Mouse (Mus musculus) CH12.LX (cell line): ENCODE results near the gene Atg16l1. TPM values are rescaled to one million over a fixed set of nuclear protein-coding genes. Genes with fewer than 3 reads are reported as not detected.

Source experiments
- DNase-seq: peaks from one replicate; pipeline ENCODE4 v3.0.0-alpha.2; 2013; ENCODE audit errors: extremely low read depth
- H3K27ac ChIP-seq: 2 replicates; pipeline ENCODE4 v1.5.1; 2012; ENCODE audit warnings: low read depth, mild to moderate bottlenecking, control low read depth, moderate library complexity; ENCODE audit not compliant: insufficient read depth
- H3K27me3 ChIP-seq: replicated peaks from 2 replicates; pipeline ENCODE3; 2012; ENCODE audit warnings: inconsistent platforms
- H3K36me3 ChIP-seq, 2 experiments: replicated peaks in 1 of 2; 2 replicates each; pipeline versions ENCODE3 to v1.6.1; 2012; ENCODE audit warnings: inconsistent platforms in 1 of 2, low read length in 1 of 2, mild to moderate bottlenecking in 1 of 2, mixed read lengths in 1 of 2, moderate library complexity in 1 of 2; ENCODE audit not compliant: control insufficient read depth in 1 of 2, insufficient read depth in 1 of 2
- H3K4me1 ChIP-seq, 2 experiments: 2 replicates each; pipeline ENCODE4 v1.6.1; 2012; ENCODE audit warnings: inconsistent platforms in 1 of 2, moderate library complexity in 1 of 2; ENCODE audit not compliant: insufficient read depth in 2 of 2, control insufficient read depth in 1 of 2
- H3K4me2 ChIP-seq: 2 replicates; pipeline ENCODE4 v1.6.1; 2012; ENCODE audit warnings: low read depth, mild to moderate bottlenecking, control low read depth; ENCODE audit not compliant: poor library complexity, insufficient read depth, severe bottlenecking
- H3K4me3 ChIP-seq, 3 experiments: fragments of 150-350 bp in 1 of 3; sonication (generic) in 1 of 3; replicated peaks in 1 of 3; 2 replicates each; pipeline versions ENCODE3 to v1.5.1; 2011 to 2012; ENCODE audit warnings: low read depth in 2 of 3, low read length in 2 of 3, mild to moderate bottlenecking in 2 of 3, moderate library complexity in 2 of 3, control low read depth in 1 of 3, improper control_type of control experiment in 1 of 3, inconsistent platforms in 1 of 3, mixed read lengths in 1 of 3; ENCODE audit not compliant: poor library complexity in 1 of 3
- H3K79me2 ChIP-seq: replicated peaks from 2 replicates; pipeline ENCODE4 v1.6.1; 2012; ENCODE audit warnings: mild to moderate bottlenecking, moderate library complexity; ENCODE audit not compliant: control insufficient read depth, poor library complexity, insufficient read depth, severe bottlenecking; ENCODE audit errors: extremely low read depth
- H3K9ac ChIP-seq: 2 replicates; pipeline ENCODE4 v1.6.1; 2012; ENCODE audit warnings: low read depth, mild to moderate bottlenecking, control low read depth, moderate library complexity; ENCODE audit not compliant: insufficient read depth
- H3K9me3 ChIP-seq: replicated peaks from 2 replicates; pipeline ENCODE3; 2012; ENCODE audit warnings: low read length, inconsistent platforms, mixed read lengths
- BHLHE40 ChIP-seq: IDR thresholded peaks from 2 replicates; pipeline ENCODE4 v1.6.1; 2011; ENCODE audit warnings: mild to moderate bottlenecking, low read depth, low read length, improper control_type of control experiment
- CHD1 ChIP-seq: IDR thresholded peaks from 2 replicates; pipeline ENCODE4 v1.6.1; 2012; ENCODE audit warnings: low read depth, low read length, improper control_type of control experiment, inconsistent platforms
- CHD2 ChIP-seq: IDR thresholded peaks from 2 replicates; pipeline ENCODE4 v1.6.1; 2011; ENCODE audit warnings: low read length, improper control_type of control experiment
- E2F4 ChIP-seq: IDR thresholded peaks from 2 replicates; pipeline ENCODE4 v1.6.1; 2011; ENCODE audit warnings: low read depth, low read length, improper control_type of control experiment; ENCODE audit not compliant: insufficient replicate concordance
- ETS1 ChIP-seq: conservative IDR thresholded peaks from 2 replicates; pipeline ENCODE4 v1.6.1; 2012; ENCODE audit warnings: low read depth, mild to moderate bottlenecking, inconsistent platforms, low read length, improper control_type of control experiment, moderate library complexity
- GABPA ChIP-seq: IDR thresholded peaks from 2 replicates; pipeline ENCODE4 v1.6.1; 2012; ENCODE audit warnings: low read depth, low read length, improper control_type of control experiment, inconsistent platforms; ENCODE audit not compliant: insufficient replicate concordance
- HCFC1 ChIP-seq: IDR thresholded peaks from 2 replicates; pipeline ENCODE4 v1.6.1; 2012; ENCODE audit warnings: low read depth, mild to moderate bottlenecking, inconsistent platforms, low read length, improper control_type of control experiment
- IRF4 ChIP-seq: IDR thresholded peaks from 2 replicates; pipeline ENCODE4 v1.6.1; 2014; ENCODE audit warnings: low read depth, mild to moderate bottlenecking, inconsistent platforms, low read length, improper control_type of control experiment
- JUN ChIP-seq: IDR thresholded peaks from 2 replicates; pipeline ENCODE4 v1.6.1; 2011; ENCODE audit warnings: low read depth, mild to moderate bottlenecking, low read length, improper control_type of control experiment, moderate library complexity; ENCODE audit not compliant: insufficient read depth
- JUND ChIP-seq: conservative IDR thresholded peaks from 2 replicates; pipeline ENCODE4 v1.6.1; 2011; ENCODE audit warnings: low read depth, low read length, improper control_type of control experiment
- KAT2A ChIP-seq: IDR thresholded peaks from 2 replicates; pipeline ENCODE4 v1.6.1; 2012; ENCODE audit warnings: low read length, improper control_type of control experiment, inconsistent platforms; ENCODE audit not compliant: insufficient replicate concordance
- MAFK ChIP-seq: IDR thresholded peaks from 2 replicates; pipeline ENCODE4 v1.6.1; 2011; ENCODE audit warnings: low read length, improper control_type of control experiment; ENCODE audit not compliant: insufficient replicate concordance
- MAX ChIP-seq: IDR thresholded peaks from 2 replicates; pipeline ENCODE4 v1.6.1; 2011; ENCODE audit warnings: low read length, improper control_type of control experiment
- MEF2A ChIP-seq: IDR thresholded peaks from 2 replicates; pipeline ENCODE4 v1.6.1; 2014; ENCODE audit warnings: low read depth, mild to moderate bottlenecking, inconsistent platforms, low read length, improper control_type of control experiment, borderline replicate concordance
- MYC ChIP-seq: IDR thresholded peaks from 2 replicates; pipeline ENCODE4 v1.6.1; 2011; ENCODE audit warnings: low read depth, mild to moderate bottlenecking, improper control_type of control experiment, low read length
- NELFE ChIP-seq: IDR thresholded peaks from 2 replicates; pipeline ENCODE4 v1.6.1; 2011; ENCODE audit warnings: low read depth, low read length, improper control_type of control experiment
- NRF1 ChIP-seq: IDR thresholded peaks from 2 replicates; pipeline ENCODE4 v1.6.1; 2014; ENCODE audit warnings: low read depth, mild to moderate bottlenecking, inconsistent platforms, low read length, improper control_type of control experiment, moderate library complexity
- POLR2A ChIP-seq: IDR thresholded peaks from 2 replicates; pipeline ENCODE4 v1.6.1; 2011; ENCODE audit warnings: low read depth, mild to moderate bottlenecking, improper control_type of control experiment, low read length
- RCOR1 ChIP-seq: conservative IDR thresholded peaks from 2 replicates; pipeline ENCODE4 v1.6.1; 2012; ENCODE audit warnings: low read depth, mild to moderate bottlenecking, inconsistent platforms, low read length, improper control_type of control experiment
- TBP ChIP-seq: conservative IDR thresholded peaks from 2 replicates; pipeline ENCODE4 v1.6.1; 2011; ENCODE audit warnings: low read depth, low read length, improper control_type of control experiment
- UBTF ChIP-seq: IDR thresholded peaks from 2 replicates; pipeline ENCODE4 v1.6.1; 2012; ENCODE audit warnings: low read depth, mild to moderate bottlenecking, inconsistent platforms, low read length, improper control_type of control experiment, moderate library complexity
- ZC3H11A ChIP-seq: IDR thresholded peaks from 2 replicates; pipeline ENCODE4 v1.6.1; 2012; ENCODE audit warnings: low read depth, mild to moderate bottlenecking, inconsistent platforms, low read length, improper control_type of control experiment
- ZKSCAN1 ChIP-seq: IDR thresholded peaks from 2 replicates; pipeline ENCODE4 v1.6.1; 2012; ENCODE audit warnings: low read depth, inconsistent platforms, low read length, improper control_type of control experiment, borderline replicate concordance
- ZMIZ1 ChIP-seq: IDR thresholded peaks from 2 replicates; pipeline ENCODE4 v1.6.1; 2012; ENCODE audit warnings: low read depth, mild to moderate bottlenecking, inconsistent platforms, low read length, improper control_type of control experiment
- ZNF384 ChIP-seq: IDR thresholded peaks from 2 replicates; pipeline ENCODE4 v1.6.1; 2012; ENCODE audit warnings: low read depth, low read length, improper control_type of control experiment, inconsistent platforms
- dilution Hi-C: fragments of 300-500 bp; cut with MboI; formaldehyde crosslinking; loops from 2 replicates; pipeline ENCODE4 v1.14.3; 2020; ENCODE audit warnings: low sequenced_read_pairs; ENCODE audit not compliant: extremely low pct_unique_long_range_greater_than_20kb, extremely low pct_ligation_motif_present
- in situ Hi-C: fragments of 300-500 bp; cut with MboI; formaldehyde crosslinking; loops from 3 replicates; pipeline ENCODE4 v1.14.3; 2019; ENCODE audit warnings: low sequenced_read_pairs, low pct_ligation_motif_present, low pct_unique_long_range_greater_than_20kb, mixed read lengths
- polyA plus RNA-seq: library from polyadenylated mRNA; unstranded; fragments of >175 nt; gene quantifications from 2 replicates; pipeline ENCODE4 v1.2.1, GENCODE M21; 2012; ENCODE audit warnings: low read depth; ENCODE audit not compliant: insufficient read length
- total RNA-seq, 2 experiments: library from RNA; depleted of rRNA; stranded (reverse); fragments of 300-350 nt in 1 of 2; fragments of >200 nt in 1 of 2; gene quantifications; 2 replicates each; pipeline ENCODE4 v1.2.3; 2012 to 2014

The Atg16l1 gene
- total and polyA plus RNA-seq, 3 experiments: 19.9 to 21.6 (median 19.9) TPM

DNA sequence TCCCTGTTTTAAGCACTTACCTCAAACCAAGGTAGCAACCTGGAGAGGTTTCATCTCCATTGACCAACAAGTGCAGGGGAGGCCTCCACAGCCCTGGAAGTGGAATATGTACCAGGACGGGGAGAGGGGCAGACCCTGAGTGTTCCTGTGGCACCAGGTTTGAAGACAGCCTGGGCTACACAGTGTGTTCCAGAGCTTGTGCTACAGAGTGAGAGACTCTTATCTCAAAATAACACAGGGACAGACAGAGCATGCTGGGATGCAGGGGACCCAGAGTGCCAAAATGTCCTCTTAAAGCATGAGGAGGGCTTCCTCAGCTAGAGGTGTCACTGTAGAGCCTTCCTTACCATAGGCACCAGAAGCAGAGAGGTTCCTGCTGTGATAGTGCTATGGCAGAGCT is 52.1 kb downstream of the Atg16l1 start:
- in situ Hi-C loops (no loop called here), dilution Hi-C loops (no loop called here)
- no peaks in the 10 kb centered on the region for H3K79me2 ChIP-seq
- H3K4me3 ChIP-seq: no peak overlapping the region
- no peaks in the 10 kb centered on the region for H3K36me3 ChIP-seq
- no peaks in the 10 kb centered on the region for H3K9me3 ChIP-seq
- no peak overlapping the region for H3K4me2 ChIP-seq
- H3K27me3 ChIP-seq: no peaks in the 10 kb centered on the region
- H3K4me1 ChIP-seq: peaks cover 3 to 27% of the 10 kb centered on the region in 2 experiments; a peak in 3 of 4 replicates
- no peak for DNase-seq
- H3K27ac ChIP-seq: no peak overlapping the region
- TF ChIP-seq CHD1: no peak
- TF ChIP-seq ZMIZ1: no peak
- TF ChIP-seq NELFE: no peak
- no peak for TF ChIP-seq TBP
- H3K9ac ChIP-seq: no peak overlapping the region

DNA sequence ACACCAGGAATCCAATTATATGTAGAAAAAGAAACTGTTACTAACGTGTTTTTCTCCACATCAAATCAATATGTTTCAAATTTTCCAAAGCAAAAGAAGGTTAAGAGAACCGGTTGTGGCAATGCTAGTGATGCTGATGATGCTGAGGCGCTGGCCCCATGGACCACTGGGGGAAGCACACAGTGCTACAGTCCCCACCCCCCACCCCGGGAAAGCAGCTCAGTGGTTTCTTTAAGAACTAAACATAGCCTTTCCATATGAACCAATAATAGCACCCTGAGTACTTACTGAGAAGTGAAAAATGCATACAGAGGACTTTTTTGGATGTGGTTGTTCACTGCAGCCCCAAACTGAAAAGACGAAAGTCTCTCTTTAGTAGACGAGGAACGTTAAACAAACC is 55.7 kb downstream of the Atg16l1 start:
- dilution Hi-C loops: no loop called here
- no peak overlapping the region for H3K27ac ChIP-seq

DNA sequence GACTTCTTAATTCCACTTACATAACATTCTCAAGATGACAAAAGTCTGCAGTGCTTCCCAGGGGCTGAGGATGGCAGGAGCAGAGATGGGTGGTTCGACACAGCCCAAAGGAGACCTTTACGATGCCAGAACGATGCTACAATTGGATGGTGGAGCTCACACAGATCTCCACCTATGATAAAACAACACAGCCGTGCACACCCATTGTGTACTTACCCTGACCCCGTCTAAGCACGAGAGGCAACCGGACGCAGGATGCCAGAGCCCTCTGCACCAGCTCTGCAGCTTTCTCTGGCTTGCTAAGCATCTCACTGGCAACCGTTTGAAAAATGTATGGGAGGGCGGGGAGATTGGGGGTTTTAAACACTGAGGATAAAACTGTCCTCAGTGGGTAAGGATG is 56.4 kb downstream of the Atg16l1 start:
- in situ Hi-C loops: no loop called here
- no peaks in the 10 kb centered on the region for H3K79me2 ChIP-seq
- no peak overlapping the region for H3K9ac ChIP-seq
- H3K9me3 ChIP-seq: no peaks in the 10 kb centered on the region
- no peak overlapping the region for H3K4me3 ChIP-seq
- no peaks in the 10 kb centered on the region for H3K36me3 ChIP-seq
- TF ChIP-seq MYC (no peak), JUND (no peak), POLR2A (no peak), RCOR1 (no peak), JUN (no peak), ETS1 (no peak), UBTF (no peak), KAT2A (no peak), MAX (no peak), ZC3H11A (no peak), E2F4 (no peak), NRF1 (no peak), ZNF384 (no peak), ZKSCAN1 (no peak), BHLHE40 (no peak), GABPA (no peak), MAFK (no peak)
- H3K4me1 ChIP-seq: peaks cover 3 to 10% of the 10 kb centered on the region in 2 experiments; a peak in 3 of 4 replicates
- no peak for DNase-seq
- dilution Hi-C loops: no loop called here
- H3K27me3 ChIP-seq: no peaks in the 10 kb centered on the region
- H3K27ac ChIP-seq: no peak overlapping the region
- H3K4me2 ChIP-seq: no peak overlapping the region

More for the DNA sequence above, 55.7 kb downstream of the Atg16l1 start:
- H3K9me3 ChIP-seq: no peaks in the 10 kb centered on the region
- peaks cover 3 to 13% of the 10 kb centered on the region in 2 experiments; a peak in 3 of 4 replicates for H3K4me1 ChIP-seq
- in situ Hi-C loops: no loop called here
- no peaks in the 10 kb centered on the region for H3K27me3 ChIP-seq
- H3K4me3 ChIP-seq: no peak overlapping the region
- TF ChIP-seq HCFC1 (no peak), MEF2A (peak; percentile 75; the same call in 1 of the 2 replicates), BHLHE40 (no peak), CHD1 (no peak), ZNF384 (no peak), RCOR1 (no peak), POLR2A (no peak), IRF4 (0 out of 2 replicates have a peak, but pooled peaks have one; percentile 15), CHD2 (peak; percentile 41; the same call in 1 of the 2 replicates)
- H3K9ac ChIP-seq: no peak overlapping the region
- H3K4me2 ChIP-seq: peak overlapping the region; percentile 40
- no peaks in the 10 kb centered on the region for H3K79me2 ChIP-seq
- DNase-seq: no peak
- H3K36me3 ChIP-seq: no peaks in the 10 kb centered on the region
